Mouse (Mus musculus) MEL (cell line): Measurements from ENCODE around the gene Sh3d19. TPM values are rescaled to one million over a fixed set of nuclear protein-coding genes. Genes with fewer than 3 reads are reported as not detected.

Experiments used
- DNase-seq: peaks from one replicate; pipeline ENCODE4 v3.0.0; 2011; ENCODE audit warnings: low read depth, low spot score
- H3K27ac ChIP-seq: 2 replicates; pipeline ENCODE4 v1.5.1; 2012; ENCODE audit warnings: low read depth, mild to moderate bottlenecking, control low read depth, low read length, moderate library complexity; ENCODE audit not compliant: control insufficient read depth
- H3K27me3 ChIP-seq, 2 experiments: fragments of 150-350 bp in 1 of 2; sonication (generic) in 1 of 2; 2 replicates each; pipeline ENCODE4 v1.6.1; 2012; ENCODE audit warnings: low read length in 2 of 2, mild to moderate bottlenecking in 2 of 2, improper control_type of control experiment in 1 of 2, moderate library complexity in 1 of 2; ENCODE audit not compliant: insufficient read depth in 2 of 2, control insufficient read depth in 1 of 2
- H3K36me3 ChIP-seq, 2 experiments: 2 replicates each; pipeline ENCODE4 v1.6.1; 2012 to 2014; ENCODE audit warnings: low read length in 2 of 2, improper control_type of control experiment in 1 of 2, inconsistent platforms in 1 of 2, mild to moderate bottlenecking in 1 of 2; ENCODE audit not compliant: insufficient read depth in 2 of 2, control insufficient read depth in 1 of 2
- H3K4me1 ChIP-seq, 2 experiments: fragments of 150-350 bp in 1 of 2; sonication (generic) in 1 of 2; 2 replicates each; pipeline ENCODE4 v1.6.1; 2012; ENCODE audit warnings: low read length in 2 of 2, improper control_type of control experiment in 1 of 2, mild to moderate bottlenecking in 1 of 2; ENCODE audit not compliant: insufficient read depth in 2 of 2, control insufficient read depth in 1 of 2
- H3K4me3 ChIP-seq, 2 experiments: fragments of 150-350 bp in 1 of 2; sonication (generic) in 1 of 2; 2 replicates each; pipeline ENCODE4 v1.5.1; 2012; ENCODE audit warnings: low read depth in 2 of 2, low read length in 2 of 2, mild to moderate bottlenecking in 2 of 2, moderate library complexity in 2 of 2, control low read depth in 1 of 2, improper control_type of control experiment in 1 of 2; ENCODE audit not compliant: control insufficient read depth in 1 of 2, insufficient read depth in 1 of 2
- H3K79me2 ChIP-seq: 2 replicates; pipeline ENCODE4 v1.6.1; 2012; ENCODE audit warnings: mild to moderate bottlenecking, low read length, moderate library complexity; ENCODE audit not compliant: control insufficient read depth, poor library complexity, insufficient read depth
- H3K9ac ChIP-seq: 2 replicates; pipeline ENCODE4 v1.6.1; 2012; ENCODE audit warnings: low read depth, mild to moderate bottlenecking, control low read depth, low read length, moderate library complexity; ENCODE audit not compliant: control insufficient read depth, poor library complexity, severe bottlenecking
- H3K9me3 ChIP-seq: fragments of 150-350 bp; sonication (generic); replicated peaks from 2 replicates; pipeline ENCODE4 v1.6.1; 2012; ENCODE audit warnings: mild to moderate bottlenecking, low read length, improper control_type of control experiment, moderate library complexity; ENCODE audit not compliant: insufficient read depth
- CHD1 ChIP-seq: IDR thresholded peaks from 2 replicates; pipeline ENCODE4 v1.6.1; 2012; ENCODE audit warnings: low read depth, mild to moderate bottlenecking, inconsistent platforms, low read length, improper control_type of control experiment
- CTCF ChIP-seq, 3 experiments: IDR thresholded peaks in 2 of 3; conservative IDR thresholded peaks in 1 of 3; 2 replicates each; pipeline ENCODE4 v1.5.1; 2011 to 2012; ENCODE audit warnings: low read length in 3 of 3, low read depth in 2 of 3, mild to moderate bottlenecking in 2 of 3, improper control_type of control experiment in 1 of 3, inconsistent platforms in 1 of 3, mixed read lengths in 1 of 3, moderate library complexity in 1 of 3; ENCODE audit not compliant: control insufficient read depth in 1 of 3, insufficient read depth in 1 of 3, poor library complexity in 1 of 3, severe bottlenecking in 1 of 3
- E2F4 ChIP-seq: IDR thresholded peaks from 2 replicates; pipeline ENCODE4 v1.6.1; 2011; ENCODE audit warnings: low read depth, low read length, improper control_type of control experiment, borderline replicate concordance
- ELF1 ChIP-seq: IDR thresholded peaks from 2 replicates; pipeline ENCODE4 v1.6.1; 2014; ENCODE audit warnings: low read depth, mild to moderate bottlenecking, inconsistent platforms, low read length, improper control_type of control experiment, moderate library complexity
- EP300 ChIP-seq, 2 experiments: IDR thresholded peaks; 2 replicates each; pipeline ENCODE4 v1.6.1; 2011; ENCODE audit warnings: improper control_type of control experiment in 2 of 2, low read length in 2 of 2, low read depth in 1 of 2, mild to moderate bottlenecking in 1 of 2
- ETS1 ChIP-seq: IDR thresholded peaks from 2 replicates; pipeline ENCODE4 v1.6.1; 2012; ENCODE audit warnings: low read depth, mild to moderate bottlenecking, inconsistent platforms, low read length, improper control_type of control experiment, moderate library complexity
- GATA1 ChIP-seq: IDR thresholded peaks from 2 replicates; pipeline ENCODE4 v1.6.1; 2011; ENCODE audit warnings: low read depth, low read length, improper control_type of control experiment
- HCFC1 ChIP-seq: IDR thresholded peaks from 2 replicates; pipeline ENCODE4 v1.6.1; 2012; ENCODE audit warnings: low read depth, mild to moderate bottlenecking, inconsistent platforms, low read length, improper control_type of control experiment, moderate library complexity
- KAT2A ChIP-seq: conservative IDR thresholded peaks from 2 replicates; pipeline ENCODE4 v1.6.1; 2012; ENCODE audit warnings: low read depth, low read length, improper control_type of control experiment, inconsistent platforms
- MAFK ChIP-seq: IDR thresholded peaks from 2 replicates; pipeline ENCODE4 v1.6.1; 2011; ENCODE audit warnings: low read depth, mild to moderate bottlenecking, low read length, improper control_type of control experiment, borderline replicate concordance
- MAZ ChIP-seq: IDR thresholded peaks from 2 replicates; pipeline ENCODE4 v1.6.1; 2012; ENCODE audit warnings: low read depth, mild to moderate bottlenecking, inconsistent platforms, low read length, improper control_type of control experiment
- MEF2A ChIP-seq: IDR thresholded peaks from 2 replicates; pipeline ENCODE4 v1.6.1; 2014; ENCODE audit warnings: low read depth, mild to moderate bottlenecking, inconsistent platforms, low read length, improper control_type of control experiment; ENCODE audit not compliant: poor library complexity, insufficient replicate concordance, severe bottlenecking; ENCODE audit errors: extremely low read depth
- MXI1 ChIP-seq: IDR thresholded peaks from 2 replicates; pipeline ENCODE4 v1.6.1; 2011; ENCODE audit warnings: mild to moderate bottlenecking, low read depth, low read length, improper control_type of control experiment
- MYB ChIP-seq: IDR thresholded peaks from 2 replicates; pipeline ENCODE4 v1.6.1; 2011; ENCODE audit warnings: mild to moderate bottlenecking, low read depth, low read length, improper control_type of control experiment
- MYC ChIP-seq: IDR thresholded peaks from 2 replicates; pipeline ENCODE4 v1.6.1; 2011; ENCODE audit warnings: low read depth, mild to moderate bottlenecking, low read length, improper control_type of control experiment, moderate library complexity
- NELFE ChIP-seq: IDR thresholded peaks from 2 replicates; pipeline ENCODE4 v1.6.1; 2011; ENCODE audit warnings: low read depth, low read length, improper control_type of control experiment
- NRF1 ChIP-seq: IDR thresholded peaks from 2 replicates; pipeline ENCODE4 v1.6.1; 2014; ENCODE audit warnings: low read depth, mild to moderate bottlenecking, inconsistent platforms, low read length, improper control_type of control experiment, moderate library complexity; ENCODE audit not compliant: poor library complexity, insufficient read depth, severe bottlenecking
- RAD21 ChIP-seq: IDR thresholded peaks from 2 replicates; pipeline ENCODE4 v1.6.1; 2011; ENCODE audit warnings: mild to moderate bottlenecking, low read depth, low read length, improper control_type of control experiment
- RCOR1 ChIP-seq: IDR thresholded peaks from 2 replicates; pipeline ENCODE4 v1.6.1; 2012; ENCODE audit warnings: low read depth, mild to moderate bottlenecking, inconsistent platforms, low read length, improper control_type of control experiment
- SIN3A ChIP-seq: IDR thresholded peaks from 2 replicates; pipeline ENCODE4 v1.6.1; 2012; ENCODE audit warnings: low read length, improper control_type of control experiment, inconsistent platforms
- SMC3 ChIP-seq: IDR thresholded peaks from 2 replicates; pipeline ENCODE4 v1.6.1; 2011; ENCODE audit warnings: low read depth, low read length, improper control_type of control experiment
- TAL1 ChIP-seq: IDR thresholded peaks from 2 replicates; pipeline ENCODE4 v1.6.1; 2012; ENCODE audit warnings: mild to moderate bottlenecking, inconsistent platforms, low read length, moderate library complexity, mixed read lengths
- TCF12 ChIP-seq: IDR thresholded peaks from 2 replicates; pipeline ENCODE4 v1.6.1; 2014; ENCODE audit warnings: low read depth, mild to moderate bottlenecking, inconsistent platforms, low read length, improper control_type of control experiment, moderate library complexity
- UBTF ChIP-seq: IDR thresholded peaks from 2 replicates; pipeline ENCODE4 v1.6.1; 2012; ENCODE audit warnings: low read depth, mild to moderate bottlenecking, inconsistent platforms, low read length, improper control_type of control experiment, moderate library complexity, borderline replicate concordance; ENCODE audit not compliant: insufficient read depth
- USF1 ChIP-seq: IDR thresholded peaks from 2 replicates; pipeline ENCODE4 v1.6.1; 2014; ENCODE audit warnings: low read depth, mild to moderate bottlenecking, inconsistent platforms, low read length, improper control_type of control experiment, moderate library complexity
- ZC3H11A ChIP-seq: IDR thresholded peaks from 2 replicates; pipeline ENCODE4 v1.6.1; 2012; ENCODE audit warnings: low read depth, mild to moderate bottlenecking, inconsistent platforms, low read length, improper control_type of control experiment
- ZKSCAN1 ChIP-seq: IDR thresholded peaks from 2 replicates; pipeline ENCODE4 v1.6.1; 2012; ENCODE audit warnings: low read depth, mild to moderate bottlenecking, inconsistent platforms, low read length, improper control_type of control experiment, moderate library complexity
- ZMIZ1 ChIP-seq: IDR thresholded peaks from 2 replicates; pipeline ENCODE4 v1.6.1; 2012; ENCODE audit warnings: low read depth, mild to moderate bottlenecking, inconsistent platforms, low read length, improper control_type of control experiment, moderate library complexity
- polyA plus RNA-seq, 2 experiments: library from polyadenylated mRNA; stranded (reverse) in 1 of 2; unstranded in 1 of 2; fragments of >175 nt in 1 of 2; fragments of >200 nt in 1 of 2; gene quantifications; 2 replicates each; pipeline versions ENCODE4 v1.2.1 to v1.2.4; 2012; ENCODE audit warnings: low replicate concordance in 2 of 2, low read depth in 1 of 2; ENCODE audit not compliant: insufficient read length in 2 of 2, insufficient read depth in 1 of 2, missing spikeins in 1 of 2
- total RNA-seq: library from RNA; depleted of rRNA; stranded (reverse); fragments of 300-350 nt; gene quantifications from 2 replicates; pipeline ENCODE4 v1.2.3, GENCODE M21; 2012

The Sh3d19 gene
- total and polyA plus RNA-seq, 3 experiments, result 2.2 to 4.8 TPM; not detected in 1

GRCm38 (mm10) chr3:86057436-86058095, 86.7 kb downstream of the Sh3d19 start:
- DNase-seq, result no peak
- no peaks in the 10 kb centered on the region for H3K36me3 ChIP-seq
- no peak for TF ChIP-seq ETS1
- no peak for TF ChIP-seq NRF1
- TF ChIP-seq RCOR1, result no peak
- TF ChIP-seq GATA1, result no peak
- no peak for TF ChIP-seq MAZ
- TF ChIP-seq NELFE, result no peak
- TF ChIP-seq EP300 (IDR thresholded peaks at IDR 0.05; ENCODE audit: low read depth in 1 of 2, low read length in 2 of 2), result no peak
- TF ChIP-seq E2F4, result no peak
- no peak for TF ChIP-seq ZC3H11A
- TF ChIP-seq MAFK, result no peak
- no peak for TF ChIP-seq TAL1
- TF ChIP-seq CTCF (IDR thresholded peaks at IDR 0.05 in 2 of 3, conservative IDR thresholded peaks at IDR 0.05 in 1 of 3; ENCODE audit: control insufficient read depth in 1 of 3, insufficient read depth in 1 of 3, low read depth in 2 of 3, low read length in 3 of 3, poor library complexity in 1 of 3, severe bottlenecking in 1 of 3), result no peak
- TF ChIP-seq SMC3, result no peak
- TF ChIP-seq SIN3A, result no peak
- TF ChIP-seq MXI1, result no peak
- no peak for TF ChIP-seq UBTF
- no peak for TF ChIP-seq MYC
- no peak for TF ChIP-seq ZMIZ1

DNA sequence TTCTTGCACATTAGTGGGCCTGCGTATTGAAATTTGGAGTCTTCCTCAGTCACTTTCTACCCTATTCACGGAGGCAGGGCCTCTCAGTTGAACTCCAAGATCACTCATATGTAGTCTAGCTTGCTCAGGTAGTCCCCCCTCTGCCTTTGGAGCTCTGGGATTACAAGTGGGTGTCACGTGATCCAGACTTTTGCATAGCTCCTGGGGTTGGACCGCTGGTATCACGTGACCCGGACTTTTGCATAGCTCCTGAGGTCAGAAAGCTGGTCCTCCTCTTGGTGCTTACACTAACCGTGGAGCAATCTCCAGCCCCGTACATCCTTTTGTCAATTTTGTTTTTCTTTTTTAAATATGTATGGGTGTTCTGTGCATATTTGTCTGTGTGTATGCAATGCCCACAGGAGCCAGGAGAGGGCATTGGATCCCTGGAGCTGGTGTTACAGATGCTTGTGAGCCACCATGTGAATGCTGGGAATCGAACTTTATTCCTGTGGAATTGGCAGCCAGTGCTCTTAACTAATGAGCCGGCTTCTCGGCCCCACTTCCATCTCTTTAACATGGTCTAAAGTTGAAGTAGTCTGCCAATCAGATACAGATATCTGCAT, 98.8 kb downstream of the Sh3d19 start:
- Histone ChIP-seq H3K9ac (no peak overlapping the region), H3K36me3 (no peaks in the 10 kb centered on the region), H3K27ac (no peak overlapping the region), H3K9me3 (no peaks in the 10 kb centered on the region), H3K4me1 (no peaks in the 10 kb centered on the region), H3K4me3 (no peak overlapping the region), H3K79me2 (no peaks in the 10 kb centered on the region), H3K27me3 (no peaks in the 10 kb centered on the region)
- DNase-seq, result peak; percentile 40
- TF ChIP-seq E2F4 (no peak), HCFC1 (no peak), KAT2A (no peak), MAZ (no peak), MAFK (no peak), MEF2A (no peak), UBTF (no peak), ELF1 (no peak), SMC3 (peak; percentile 72), NELFE (no peak), ZKSCAN1 (no peak), ZC3H11A (peak; percentile 54), TCF12 (no peak), CTCF (IDR thresholded peaks at IDR 0.05 in 2 of 3, conservative IDR thresholded peaks at IDR 0.05 in 1 of 3; ENCODE audit: control insufficient read depth in 1 of 3, insufficient read depth in 1 of 3, low read depth in 2 of 3, low read length in 3 of 3, poor library complexity in 1 of 3, severe bottlenecking in 1 of 3) (peak; percentile 42 to 64 (median 62)), CHD1 (no peak), RAD21 (peak; percentile 59), RCOR1 (no peak), TAL1 (no peak), MYB (no peak), USF1 (peak; percentile 50; the same call in 1 of the 2 replicates)

More at GRCm38 (mm10) chr3:86057436-86058095, 86.7 kb downstream of the Sh3d19 start:
- Histone ChIP-seq H3K9ac (no peak overlapping the region), H3K79me2 (no peaks in the 10 kb centered on the region), H3K9me3 (no peaks in the 10 kb centered on the region), H3K27ac (no peak overlapping the region), H3K27me3 (no peaks in the 10 kb centered on the region), H3K4me3 (no peak overlapping the region), H3K4me1 (no peaks in the 10 kb centered on the region)
